Mouse (Mus musculus): ENCODE measurements at regions not wholly inside any gene's neighbourhood (a gene's known extent, or its start where the extent isn't known, plus 50 kb on each side); places are given as distances from the start of the nearest gene placed in this dataset.
"Not testable (repeated sequence)": the region's sequence is repeated elsewhere in the genome, so short reads cannot be mapped to it uniquely, and the experiment has no call there.

DNA sequence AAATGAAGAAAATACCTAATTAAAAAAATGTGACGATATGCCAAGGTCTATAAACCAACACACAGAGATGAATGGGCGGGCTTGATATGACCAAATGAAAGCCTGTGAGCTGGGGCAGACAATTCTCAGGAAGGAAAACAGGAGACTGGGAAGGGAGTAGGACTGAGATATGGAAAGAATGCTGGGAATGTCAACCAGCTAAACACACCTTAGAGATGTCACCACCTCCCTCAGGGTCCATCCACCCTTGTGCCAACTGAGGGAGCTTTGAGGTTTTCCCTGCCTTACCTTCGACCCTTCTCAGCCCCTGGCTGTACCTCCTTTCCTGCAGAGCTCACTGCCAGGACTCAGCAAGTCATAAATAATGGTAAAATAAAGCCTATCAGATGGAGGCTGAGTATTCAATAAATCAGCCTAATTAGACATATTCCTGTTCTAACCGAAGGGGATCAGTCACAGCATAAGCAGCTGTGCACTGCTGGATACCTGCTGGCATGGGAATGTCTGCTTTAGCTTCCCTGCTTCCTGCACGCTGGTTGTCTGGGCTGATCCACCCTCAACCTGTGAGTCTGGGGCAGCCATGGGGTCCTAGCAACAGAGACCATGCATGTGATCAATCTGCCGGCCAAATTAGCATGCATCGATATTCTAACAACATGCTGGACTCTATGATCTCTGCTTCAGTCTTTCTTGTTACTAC, 137.4 kb downstream of the Nuak1 start:
- in situ Hi-C loops (cut with MboI, MseI) = no loop called here

DNA sequence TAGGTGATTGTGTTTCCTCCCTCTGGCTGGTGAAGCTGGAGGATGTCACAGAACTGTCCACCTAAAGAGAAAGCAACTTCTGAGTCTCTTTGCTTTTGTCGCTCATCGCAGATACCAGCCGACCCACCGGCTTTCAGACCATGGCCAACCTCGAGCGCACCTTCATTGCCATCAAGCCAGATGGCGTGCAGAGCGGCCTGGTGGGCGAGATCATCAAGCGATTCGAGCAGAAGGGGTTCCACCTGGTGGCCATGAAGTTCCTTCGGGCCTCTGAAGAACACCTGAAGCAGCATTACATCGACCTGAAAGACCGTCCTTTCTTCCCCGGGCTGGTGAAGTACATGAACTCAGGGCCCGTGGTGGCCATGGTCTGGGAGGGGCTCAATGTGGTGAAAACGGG, 131.7 kb downstream of the Nuak1 start:
- in situ Hi-C loops (cut with MboI, MseI) = not testable (repeated sequence)

DNA sequence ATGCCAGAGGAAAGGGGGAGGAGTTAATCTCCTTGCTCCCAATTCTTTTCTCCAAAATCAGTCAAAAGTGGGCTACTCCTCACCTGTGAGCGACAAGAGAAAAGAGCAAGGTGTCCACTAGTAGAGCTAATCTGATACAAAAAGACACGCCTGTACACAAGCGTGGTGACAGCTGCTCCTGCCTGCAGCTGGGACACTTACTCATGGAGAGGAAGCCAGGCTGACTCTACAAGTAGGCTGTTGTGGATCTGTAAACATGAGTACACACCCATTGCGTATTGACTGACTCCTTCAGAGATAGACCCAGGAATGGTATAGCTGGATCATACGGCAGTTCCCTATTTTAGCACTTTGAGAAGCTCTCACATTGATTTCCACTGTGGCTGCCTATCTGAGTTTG, 129.7 kb downstream of the Nuak1 start:
- in situ Hi-C loops (cut with MboI, MseI) = no loop called here

DNA sequence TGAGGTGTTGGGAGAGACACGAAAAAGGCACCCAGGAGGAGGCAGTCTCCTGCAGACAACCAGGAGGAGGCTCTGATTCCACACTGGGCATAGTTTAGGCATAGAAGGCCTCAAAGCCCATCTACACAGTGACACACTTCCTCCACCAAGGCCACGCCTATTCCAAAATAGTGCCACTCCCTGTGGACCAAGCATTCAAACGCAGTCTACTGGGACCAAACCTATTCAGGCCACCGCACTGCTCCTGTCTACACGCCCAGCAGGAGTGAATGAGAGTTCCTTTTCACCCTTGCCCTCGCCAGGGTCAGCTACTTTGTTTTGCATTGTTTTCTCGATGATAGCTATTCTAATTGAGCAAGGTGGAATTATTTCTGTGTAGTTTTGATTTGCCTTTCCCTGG, 127.7 kb downstream of the Nuak1 start:
- in situ Hi-C loops (cut with MboI, MseI) = no loop called here

DNA sequence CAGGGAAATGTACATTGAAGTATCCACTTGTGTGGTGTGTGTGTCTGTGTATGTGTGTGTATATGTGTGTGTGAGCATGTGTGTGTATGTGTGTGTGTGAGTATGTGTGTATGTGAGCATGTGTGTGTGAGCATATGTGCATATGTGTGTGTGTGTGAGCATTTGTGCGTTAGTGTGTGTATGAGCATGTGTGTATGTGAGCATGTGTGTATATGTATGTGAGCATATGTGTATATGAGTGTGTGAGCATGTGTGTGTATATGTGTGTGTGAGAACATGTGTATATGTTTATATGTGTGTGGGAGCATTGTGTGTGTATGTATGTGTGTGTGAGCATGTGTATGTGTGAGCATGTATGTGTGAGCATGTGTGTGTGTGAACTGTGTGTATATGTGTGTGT, 123.5 kb downstream of the Nuak1 start:
- in situ Hi-C loops (cut with MboI, MseI) = no loop called here

DNA sequence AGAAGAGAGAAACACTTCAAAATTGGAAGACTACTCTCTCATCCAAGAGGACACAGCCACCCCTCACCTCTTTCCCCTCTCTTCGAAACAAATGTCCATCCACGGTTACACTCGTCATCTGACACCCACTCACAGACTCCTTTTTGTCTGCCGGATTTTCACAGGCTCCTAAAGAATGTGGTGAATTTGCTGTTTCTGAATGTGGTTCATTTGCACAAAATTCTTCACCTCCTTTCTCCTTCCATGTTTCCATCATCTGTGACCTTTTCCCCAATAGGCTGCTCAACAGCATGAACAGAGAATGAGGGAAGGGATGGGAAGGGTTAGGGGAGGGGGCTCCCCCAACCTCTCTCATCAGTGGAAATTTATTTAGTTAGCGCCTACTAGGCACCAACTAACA, 122.4 kb downstream of the Nuak1 start:
- in situ Hi-C loops (cut with MboI, MseI) = no loop called here
